Mouse (Mus musculus) embryonic stem cell, embryonic (primary cell): ENCODE results near the gene Pde4b.

Experiments used
- CTCF ChIA-PET, 4 experiments: fragments of 300-600 bp in 2 of 4; fragments of 350-600 bp in 2 of 4; sonication (Branson Sonifier 250); formaldehyde crosslinking; loops; one replicate each; lab custom pipeline; 2022; ENCODE audit warnings: inconsistent platforms in 2 of 4; lab: Charles Lee
- POLR2A ChIA-PET, 4 experiments: fragments of 300-600 bp in 2 of 4; fragments of 350-600 bp in 2 of 4; sonication (Branson Sonifier 250); formaldehyde crosslinking; loops; one replicate each; lab custom pipeline; 2022; ENCODE audit warnings: antibody characterized with exemption in 4 of 4, inconsistent platforms in 1 of 4; lab: Charles Lee

Pde4b gene

DNA sequence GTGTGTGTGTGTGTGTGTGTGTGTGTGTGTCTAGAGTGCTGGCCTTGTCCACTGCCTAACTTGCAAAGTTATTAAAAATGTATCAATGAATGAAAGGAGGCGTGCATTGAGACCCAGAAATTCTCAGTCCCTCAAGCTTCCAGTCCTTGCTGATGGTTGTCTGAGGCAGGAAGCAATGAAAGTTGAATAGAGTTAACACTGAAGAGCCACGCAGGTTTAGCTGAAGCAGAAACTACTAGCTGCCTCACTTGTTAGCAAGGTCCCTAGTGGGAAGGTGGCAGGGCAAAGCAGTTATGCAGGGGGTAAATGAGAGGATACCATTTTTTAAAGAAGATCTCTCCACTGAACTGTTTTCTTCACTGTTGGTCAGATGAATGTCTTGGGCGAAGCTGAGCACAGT, 485.2 kb downstream of the Pde4b start:
- ChIA-PET POLR2A (no interaction called here), CTCF (no interaction called here)

DNA sequence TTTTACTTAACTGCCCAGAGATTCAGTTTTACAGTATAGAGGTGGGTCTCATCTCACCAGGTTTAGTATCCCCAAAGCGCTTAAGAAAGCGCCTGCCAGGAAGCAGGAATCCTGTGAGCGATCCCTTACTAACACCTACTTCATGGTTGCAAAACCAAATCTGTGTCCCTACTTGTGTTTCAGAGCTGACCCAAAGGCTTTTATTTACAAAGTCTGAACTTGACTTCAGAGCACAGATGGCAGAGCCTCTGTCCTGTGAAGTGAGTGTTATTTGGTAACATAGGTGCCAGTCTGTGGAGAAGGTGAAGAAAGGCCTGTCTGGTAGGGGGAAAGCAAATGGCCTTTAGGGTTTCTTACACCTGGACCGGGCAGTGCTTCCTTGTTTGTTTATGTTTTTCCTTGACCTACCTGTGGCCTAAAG, 486.0 kb downstream of the Pde4b start:
- POLR2A ChIA-PET = interaction anchor here in 1 of 4 experiments (0.6 kb wide), 1 partner anchor 596 kb away, joined by 3 read pairs; no protein-coding TSS in a partner anchor
- CTCF ChIA-PET = no interaction called here

DNA sequence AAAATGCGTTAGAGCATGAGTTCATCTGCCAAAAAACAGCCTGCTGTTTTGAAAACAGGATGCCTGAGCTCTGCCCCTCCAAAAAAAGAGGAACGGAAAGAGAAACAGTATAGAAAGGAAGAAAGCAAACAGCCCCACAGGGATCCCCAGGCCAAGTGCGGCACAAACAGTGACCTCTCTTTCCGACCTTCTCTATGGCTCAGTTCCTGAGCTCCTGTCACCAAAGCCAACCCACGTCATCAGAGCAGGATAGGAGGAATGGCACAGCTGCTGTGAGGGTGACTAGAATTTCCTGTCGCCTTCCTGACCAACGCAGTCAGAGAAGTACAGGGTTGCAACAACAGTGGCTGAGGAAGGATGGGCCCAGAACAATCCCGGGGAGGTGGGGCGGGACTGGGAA, 486.9 kb downstream of the Pde4b start:
- ChIA-PET CTCF (no interaction called here), POLR2A (interaction anchor here in 1 of 4 experiments (0.6 kb wide), 1 partner anchor 917 kb away, joined by 3 read pairs; no protein-coding TSS in a partner anchor)

DNA sequence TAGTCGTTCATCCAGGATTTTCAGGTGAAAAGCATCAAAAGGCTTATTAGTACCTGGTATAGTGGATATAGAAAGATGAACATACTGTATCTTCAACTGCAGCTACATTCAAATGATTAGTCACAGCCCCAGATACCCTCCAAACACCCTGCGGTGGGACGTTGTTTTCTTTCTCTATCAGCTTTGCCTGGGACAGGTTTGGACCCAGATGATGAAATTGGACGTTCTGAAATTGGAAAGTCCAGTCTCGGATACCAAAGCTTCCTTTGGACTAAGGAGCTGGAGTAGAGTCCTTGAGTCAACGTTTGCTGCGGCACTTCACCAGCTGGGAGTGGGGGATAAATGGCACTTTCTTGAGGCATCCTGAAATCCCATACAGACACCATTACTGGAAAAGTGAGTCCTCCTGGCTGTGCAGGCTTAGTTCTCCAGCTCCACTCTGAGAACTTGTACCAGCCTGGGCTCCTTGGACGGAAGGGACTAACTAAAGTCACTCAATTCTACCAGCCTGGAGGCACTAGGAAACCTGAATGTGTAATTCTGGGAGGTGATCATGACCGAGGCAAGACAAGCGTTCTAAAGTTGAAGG, 487.4 kb downstream of the Pde4b start:
- POLR2A ChIA-PET = interaction anchor here in 1 of 4 experiments (0.6 kb wide), 1 partner anchor 916 kb away, joined by 3 read pairs; no protein-coding TSS in a partner anchor
- CTCF ChIA-PET = interaction anchor here in 1 of 4 experiments (0.6 kb wide), 1 partner anchor 345 kb away, joined by 4 read pairs; no protein-coding TSS in a partner anchor

DNA sequence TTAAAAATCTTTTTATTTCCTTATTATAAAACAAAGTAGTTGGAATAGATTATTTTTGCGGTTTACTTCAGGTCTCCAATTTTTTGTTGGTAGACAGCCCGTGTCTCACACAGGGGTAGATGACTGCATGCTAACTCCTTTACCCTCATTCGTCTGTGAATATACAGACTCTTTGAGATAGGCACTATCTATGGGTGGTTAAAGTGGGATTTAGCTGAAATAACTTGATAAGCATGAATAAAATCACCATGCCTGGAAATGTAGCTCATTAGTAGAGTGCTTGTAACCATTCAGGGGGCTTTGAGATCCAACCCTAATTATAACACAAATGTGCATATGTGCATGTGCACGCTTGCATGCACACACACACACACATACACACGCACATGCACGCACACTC, 488.8 kb downstream of the Pde4b start:
- POLR2A ChIA-PET = interaction anchor here in 1 of 4 experiments (0.7 kb wide), 1 partner anchor 1724 kb away, joined by 4 read pairs; no protein-coding TSS in a partner anchor
- CTCF ChIA-PET = no interaction called here

DNA sequence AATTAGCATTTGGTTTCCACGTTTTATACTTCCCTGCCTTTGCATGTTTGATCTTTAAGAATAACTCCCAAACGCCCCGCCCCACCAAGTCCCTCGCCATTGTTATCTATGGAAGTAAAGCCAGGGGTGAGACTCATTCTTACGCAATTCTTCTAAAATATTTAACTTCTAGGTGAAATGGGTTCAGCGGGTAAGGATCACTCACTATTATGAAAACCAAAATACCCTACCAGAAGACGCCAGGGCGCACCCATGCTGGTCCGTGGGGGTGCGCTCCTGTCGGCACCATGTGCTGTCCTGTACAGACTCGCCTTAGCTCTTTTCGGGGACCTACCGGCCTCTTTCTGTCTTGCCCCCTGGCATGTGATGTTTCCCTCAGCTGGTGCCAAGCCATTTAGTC, 490.3 kb downstream of the Pde4b start:
- POLR2A ChIA-PET = no interaction called here
- CTCF ChIA-PET = no interaction called here

DNA sequence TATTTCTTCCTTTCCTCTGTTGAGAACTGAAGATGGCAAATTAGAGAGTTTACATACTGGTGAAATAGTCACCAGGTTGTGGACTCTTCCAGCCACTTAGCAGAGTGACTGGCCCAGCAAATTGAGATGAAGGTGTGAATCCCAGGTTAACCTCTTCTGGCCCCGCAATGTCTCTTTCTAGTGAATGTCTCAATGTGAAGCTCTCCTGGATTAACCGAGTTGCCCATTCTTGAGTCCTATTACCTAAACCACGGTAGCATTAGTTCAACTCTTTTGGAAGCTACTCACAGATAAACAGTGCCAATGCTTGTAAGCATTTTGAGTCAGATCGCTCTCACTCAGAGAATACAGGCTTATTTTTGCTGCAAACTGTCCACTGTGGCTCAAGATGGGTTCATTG, 491.7 kb downstream of the Pde4b start:
- ChIA-PET CTCF (no interaction called here), POLR2A (no interaction called here)

DNA sequence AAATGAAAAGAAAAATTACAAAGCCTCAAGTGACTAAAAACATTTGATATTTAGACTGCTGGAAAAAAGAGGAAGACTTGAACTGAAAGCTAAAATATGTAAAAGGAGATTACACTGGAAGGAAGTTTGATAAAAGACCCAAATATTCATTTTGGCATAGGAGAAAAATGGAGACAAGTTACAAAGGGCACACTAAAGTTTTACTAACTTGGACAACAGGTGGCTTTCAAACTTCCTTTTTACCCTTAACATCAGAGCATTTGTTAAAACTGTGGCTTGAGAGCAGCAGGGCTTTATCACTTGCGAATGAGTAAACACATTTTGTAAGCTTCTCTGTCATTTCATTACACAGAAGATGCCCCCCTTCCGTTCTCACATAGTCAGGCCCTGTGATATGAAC, 492.4 kb downstream of the Pde4b start:
- CTCF ChIA-PET = no interaction called here
- POLR2A ChIA-PET = no interaction called here

DNA sequence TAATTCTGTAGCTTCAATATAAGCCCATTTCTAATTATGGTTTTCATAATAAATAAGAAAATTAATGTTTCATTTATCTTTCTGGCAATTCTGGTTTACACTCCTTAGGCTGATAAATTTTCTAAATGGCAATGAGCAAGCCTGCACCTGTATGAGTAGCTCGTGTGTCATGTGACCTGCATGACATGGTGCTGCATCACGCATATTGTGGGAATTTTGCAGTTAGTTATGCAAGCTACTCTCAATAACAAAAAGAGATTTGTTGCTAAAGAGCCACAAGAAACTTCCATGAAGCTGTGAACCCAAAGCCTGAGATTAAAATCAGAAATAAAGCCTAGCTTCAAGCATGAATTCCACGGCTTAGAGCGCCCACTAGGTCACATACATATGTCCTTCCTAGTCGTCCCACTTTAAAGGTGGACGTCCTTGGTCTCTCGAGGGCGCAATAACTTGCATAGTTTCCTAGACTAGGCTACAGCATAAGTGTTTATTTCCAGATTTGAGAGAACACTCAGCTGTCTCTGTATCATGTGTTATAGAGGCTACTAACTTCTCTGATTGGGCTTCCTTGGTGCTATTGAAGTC, 494.9 kb downstream of the Pde4b start:
- POLR2A ChIA-PET = no interaction called here

DNA sequence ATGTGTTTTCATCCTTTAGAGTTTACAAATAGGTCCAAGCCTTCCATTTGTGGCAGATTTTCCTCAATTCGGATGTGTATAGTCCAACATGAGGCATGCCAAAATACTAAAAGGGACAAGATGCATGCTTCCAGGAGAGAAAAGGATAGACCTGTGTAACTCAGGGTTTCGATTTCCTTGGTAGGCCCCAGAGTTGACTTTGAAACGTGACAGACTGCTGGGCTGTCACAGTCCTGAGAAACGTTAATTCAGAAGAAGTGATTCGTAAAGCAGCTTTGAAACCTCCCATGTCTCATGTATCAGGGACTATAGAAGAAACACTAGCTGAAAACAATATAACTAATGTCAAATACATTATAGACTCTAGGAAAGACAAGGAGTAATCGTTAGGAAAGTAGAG, 495.6 kb downstream of the Pde4b start:
- ChIA-PET CTCF (interaction anchor here in 1 of 4 experiments (0.6 kb wide), 1 partner anchor 231 kb away, joined by 5 read pairs; no protein-coding TSS in a partner anchor), POLR2A (no interaction called here)

More for the DNA sequence above, 494.9 kb downstream of the Pde4b start:
- CTCF ChIA-PET = interaction anchor here in 1 of 4 experiments (0.6 kb wide), 1 partner anchor 230 kb away, joined by 5 read pairs; no protein-coding TSS in a partner anchor

DNA sequence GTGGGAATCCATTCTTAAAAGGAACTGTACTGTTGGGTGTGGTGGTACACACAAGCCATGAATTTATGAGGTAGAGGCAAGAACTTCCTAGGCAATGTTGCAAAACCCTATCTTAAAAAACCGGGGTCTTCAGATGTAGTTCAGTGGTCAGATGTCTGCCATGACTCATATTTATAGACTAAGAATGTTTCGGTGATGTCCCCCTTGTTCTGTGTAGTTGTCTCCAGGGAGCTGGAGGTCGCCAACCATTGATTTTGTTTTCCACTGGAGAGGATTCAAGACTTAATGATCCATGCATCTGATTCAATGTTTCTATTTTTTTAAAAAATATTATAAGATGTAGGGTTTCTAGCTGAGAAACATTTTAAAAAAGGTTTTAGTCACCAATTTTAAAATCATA, 496.1 kb downstream of the Pde4b start:
- POLR2A ChIA-PET = no interaction called here
- CTCF ChIA-PET = no interaction called here

DNA sequence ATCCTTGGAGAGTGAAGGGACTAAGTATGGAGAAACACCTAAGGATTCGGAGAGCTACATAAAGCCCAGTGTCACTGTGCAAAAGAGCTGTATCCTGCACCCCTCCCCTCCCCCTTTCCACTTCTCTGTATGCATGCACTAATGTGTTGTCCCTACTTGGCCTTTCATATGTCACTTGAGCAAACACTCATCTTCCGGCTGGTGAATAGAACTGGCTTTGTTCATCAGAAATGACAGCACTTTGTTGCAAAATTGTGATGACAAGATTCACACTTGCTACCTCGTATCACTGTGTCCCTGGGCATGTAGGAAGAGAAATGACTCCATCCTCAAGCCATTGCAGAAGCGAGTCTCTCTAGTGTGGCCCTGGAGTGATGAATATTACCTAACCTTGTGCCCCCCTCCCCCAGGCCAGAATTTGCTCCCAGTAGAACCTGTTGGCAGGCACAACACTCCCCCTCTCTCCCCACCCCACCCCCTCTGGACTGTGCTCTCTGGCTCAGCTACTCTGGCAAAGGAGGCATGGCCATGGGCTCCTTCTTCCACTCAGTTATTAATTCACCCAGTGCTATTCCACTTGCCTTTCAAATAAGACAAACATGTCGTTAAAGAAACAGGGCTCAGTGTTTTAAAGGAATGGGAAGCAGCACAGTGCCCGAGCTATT, 497.4 kb downstream of the Pde4b start:
- POLR2A ChIA-PET = interaction anchor here in 1 of 4 experiments (0.7 kb wide), 1 partner anchor 67 kb away, joined by 4 read pairs; no protein-coding TSS in a partner anchor
- CTCF ChIA-PET = no interaction called here

DNA sequence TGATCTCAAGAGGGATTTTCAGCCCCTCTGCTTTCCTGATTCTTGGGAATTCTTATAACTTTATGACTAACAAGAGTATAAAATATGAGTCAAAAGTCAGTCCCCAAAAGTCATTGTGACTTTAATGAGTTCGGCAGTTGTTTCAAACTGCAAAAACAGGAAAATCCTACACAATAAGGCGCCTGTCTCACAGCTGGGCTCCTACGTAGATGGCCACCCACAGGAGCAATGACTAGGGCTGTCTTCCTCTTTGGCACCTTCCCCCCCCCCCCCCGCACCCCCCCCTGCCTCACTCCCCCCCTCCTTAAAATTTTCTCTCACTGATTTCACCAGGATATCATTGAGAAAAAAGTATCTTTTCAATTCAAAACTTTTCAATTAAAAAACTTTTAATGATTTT, 498.2 kb downstream of the Pde4b start:
- ChIA-PET POLR2A (interaction anchor here in 1 of 4 experiments (0.7 kb wide), 1 partner anchor 67 kb away, joined by 4 read pairs; no protein-coding TSS in a partner anchor), CTCF (no interaction called here)

DNA sequence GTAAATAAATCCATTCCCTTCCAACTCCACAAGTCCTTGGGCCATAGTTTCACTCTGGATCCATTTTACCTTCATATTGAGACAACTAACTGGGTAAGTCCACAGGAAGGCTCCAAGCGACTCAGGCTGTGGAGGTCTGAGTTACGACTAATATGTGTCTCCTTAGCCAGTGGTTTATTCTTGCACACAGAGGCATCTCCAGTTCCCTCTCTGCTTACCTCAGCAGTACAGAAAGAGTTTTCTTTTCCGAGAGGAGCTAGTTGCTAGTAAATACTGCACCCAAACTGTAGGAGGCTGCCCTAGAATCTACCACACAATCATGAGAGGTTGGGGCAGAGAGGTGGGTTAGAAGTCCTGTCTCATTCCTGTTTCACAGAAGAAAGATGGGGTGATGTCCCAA, 499.4 kb downstream of the Pde4b start:
- CTCF ChIA-PET = no interaction called here

DNA sequence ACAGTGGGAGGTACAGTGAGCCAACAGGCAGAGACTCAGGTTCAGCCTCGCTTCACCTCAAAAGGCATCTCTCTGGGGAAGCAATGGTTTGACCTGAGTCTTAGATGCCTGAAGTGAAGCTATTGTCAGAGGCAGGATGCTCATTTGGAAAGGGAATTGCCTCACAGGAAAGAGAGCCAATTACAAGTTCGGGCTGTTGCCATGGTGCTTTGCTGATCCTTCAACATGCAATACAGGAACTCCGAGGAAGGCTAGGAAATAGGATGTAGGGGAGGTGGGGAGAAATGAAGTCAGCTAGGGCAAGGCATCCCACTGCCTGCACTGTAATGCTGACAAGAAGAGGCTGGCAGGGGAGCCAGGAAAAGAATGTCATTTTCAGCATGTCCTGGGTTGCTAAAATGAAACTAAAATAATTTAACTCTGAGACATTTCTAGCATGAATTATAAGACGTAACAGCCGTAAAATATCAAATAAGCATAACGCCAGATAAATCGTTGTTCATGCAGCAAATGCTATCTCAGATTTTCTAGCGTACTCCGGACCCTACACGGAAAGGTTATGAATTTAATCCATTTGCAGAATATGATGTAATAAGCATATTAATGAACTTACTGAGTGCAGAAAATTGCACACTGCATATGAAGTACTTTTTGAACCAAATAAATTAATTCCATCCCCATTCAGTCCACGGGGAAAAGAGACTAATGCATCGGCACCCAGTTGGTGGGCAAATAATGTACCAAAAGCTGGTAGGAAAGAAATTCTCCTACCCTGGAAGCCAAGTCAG, 501.5 kb downstream of the Pde4b start:
- ChIA-PET CTCF (no interaction called here), POLR2A (no interaction called here)

More for the DNA sequence above, 499.4 kb downstream of the Pde4b start:
- POLR2A ChIA-PET = no interaction called here

DNA sequence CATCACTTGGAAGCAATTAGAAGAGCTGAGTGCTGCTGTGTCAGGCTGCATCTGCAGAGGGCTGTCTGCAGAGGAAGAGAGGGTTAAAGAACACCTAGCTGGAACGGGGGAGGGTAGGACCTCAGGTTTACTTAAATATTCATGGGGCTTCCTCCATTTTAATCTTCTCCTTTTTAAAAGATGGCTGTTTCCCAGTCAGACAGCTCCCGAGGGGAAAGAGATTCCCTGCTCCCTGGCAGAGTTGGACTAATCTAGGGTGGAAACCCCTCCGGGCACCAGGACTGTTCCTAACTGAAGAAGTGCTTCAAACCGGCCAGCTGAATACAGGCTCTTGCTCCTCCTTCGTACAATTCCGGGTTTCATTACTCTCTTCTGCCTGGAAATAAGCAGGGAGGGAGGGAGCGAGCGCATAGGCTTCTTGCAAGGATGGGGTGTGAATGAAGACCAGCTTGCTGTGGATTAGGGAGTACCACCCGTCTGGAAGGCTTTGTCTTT, 502.2 kb downstream of the Pde4b start:
- ChIA-PET CTCF (no interaction called here), POLR2A (no interaction called here)

DNA sequence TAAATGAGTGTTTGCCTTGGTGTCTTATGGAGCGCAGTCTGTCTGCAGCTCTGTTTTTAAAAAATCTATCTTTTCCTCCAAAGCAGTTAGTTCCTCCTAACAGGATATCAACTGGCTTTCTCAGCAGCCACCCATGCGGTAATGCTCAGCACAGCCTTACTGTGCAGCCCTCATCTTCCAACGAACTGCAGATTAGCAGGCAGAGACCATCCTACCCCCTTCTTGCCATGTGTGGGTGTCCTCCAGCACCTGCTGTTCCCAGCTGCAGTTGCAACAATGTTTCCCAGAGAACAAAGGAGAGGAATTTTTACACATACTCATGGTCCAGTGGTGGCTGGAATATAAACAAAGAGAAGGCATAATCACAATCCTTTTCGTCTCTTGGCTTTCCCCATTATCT, 504.5 kb downstream of the Pde4b start:
- POLR2A ChIA-PET = no interaction called here
- CTCF ChIA-PET = no interaction called here

DNA sequence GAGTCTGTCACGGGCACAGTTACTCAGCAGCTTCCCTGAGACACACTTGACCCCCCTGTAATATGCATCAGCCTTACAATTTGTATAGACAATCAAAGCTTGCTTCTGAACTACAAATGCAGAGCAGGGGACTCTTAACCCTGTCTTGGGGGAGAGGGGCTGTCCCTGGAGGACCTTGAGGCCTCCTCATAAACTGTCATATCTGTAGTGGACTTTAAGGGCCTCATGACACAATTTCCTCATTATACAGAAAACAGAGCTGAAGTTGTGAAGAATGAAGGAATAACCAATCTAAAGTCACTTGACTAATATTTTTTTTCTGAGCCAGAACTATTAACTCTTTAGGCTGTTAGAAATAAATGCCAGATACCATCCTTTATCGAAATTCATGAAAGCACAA, 505.2 kb downstream of the Pde4b start:
- POLR2A ChIA-PET = interaction anchor here in 1 of 4 experiments (0.6 kb wide), 1 partner anchor 657 kb away, joined by 4 read pairs; no protein-coding TSS in a partner anchor

DNA sequence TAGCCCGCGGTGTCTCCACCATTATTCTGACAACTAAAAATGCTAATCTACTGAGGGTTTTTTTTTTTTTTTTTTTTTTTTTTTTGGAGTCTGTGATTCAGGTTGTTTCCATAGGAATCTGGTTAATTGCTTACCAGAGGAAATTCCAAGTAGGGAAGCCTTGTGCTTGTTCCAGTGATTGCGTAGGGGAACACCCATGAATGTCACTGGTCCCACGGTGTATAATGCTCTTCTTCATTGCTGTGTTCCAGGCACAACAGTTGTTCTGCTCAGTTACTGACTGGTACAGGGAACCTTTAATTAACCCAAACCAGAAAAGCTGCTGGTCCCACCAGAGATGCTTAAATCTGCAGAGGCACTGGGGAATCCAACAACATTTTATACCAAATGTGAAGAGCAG, 506.3 kb downstream of the Pde4b start:
- POLR2A ChIA-PET = no interaction called here

More for the DNA sequence above, 505.2 kb downstream of the Pde4b start:
- CTCF ChIA-PET = no interaction called here

More for the DNA sequence above, 506.3 kb downstream of the Pde4b start:
- CTCF ChIA-PET = no interaction called here
